Mouse (Mus musculus) ES-E14 (cell line): ENCODE results near the gene Rprd2.

Source experiments
- CHD2 ChIP-seq: IDR thresholded peaks from 2 replicates; pipeline ENCODE4 v1.6.1; 2014; ENCODE audit warnings: mild to moderate bottlenecking, low read depth, low read length, inconsistent platforms
- HCFC1 ChIP-seq: IDR thresholded peaks from 2 replicates; pipeline ENCODE4 v1.6.1; 2012; ENCODE audit warnings: low read length, inconsistent platforms, borderline replicate concordance; ENCODE audit not compliant: insufficient read depth
- MAFK ChIP-seq: IDR thresholded peaks from 2 replicates; pipeline ENCODE4 v1.6.1; 2014; ENCODE audit warnings: mild to moderate bottlenecking, low read depth, low read length, inconsistent platforms; ENCODE audit not compliant: insufficient read depth
- ZC3H11A ChIP-seq: IDR thresholded peaks from 2 replicates; pipeline ENCODE4 v1.6.1; 2012; ENCODE audit warnings: low read depth, mild to moderate bottlenecking, inconsistent platforms, low read length, borderline replicate concordance
- ZNF384 ChIP-seq: IDR thresholded peaks from 2 replicates; pipeline ENCODE4 v1.6.1; 2012; ENCODE audit warnings: low read depth, low read length, inconsistent platforms

GRCm38 (mm10) chr3:95806677-95807076, 12.0 kb downstream of the Rprd2 start:
- TF ChIP-seq HCFC1 (no peak), CHD2 (no peak), ZC3H11A (no peak), MAFK (no peak), ZNF384 (no peak)
